Mouse (Mus musculus): ENCODE results near the gene Rasgrp3. TPM values are rescaled to one million over a fixed set of nuclear protein-coding genes. Genes with fewer than 3 reads are reported as not detected.
"Not testable (repeated sequence)": the region's sequence is repeated elsewhere in the genome, so short reads cannot be mapped to it uniquely, and the experiment has no call there.

Gene Rasgrp3
- total and polyA plus RNA-seq, 2 experiments from 2014 or later: 4.8 to 8.1 TPM

GRCm38 (mm10) chr17:75449022-75449421 is 13.3 kb downstream of the Rasgrp3 start:
- 66% methylated on average over 1 of the region's 1 CpGs for WGBS
- Histone ChIP-seq H3K27me3 (ENCODE audit: insufficient read depth, low read length) (no peaks in the 10 kb centered on the region), H3K4me3 (ENCODE audit: low read depth, low read length) (no peak overlapping the region), H3K9ac (replicated peaks; ENCODE audit: low read length, poor library complexity, severe bottlenecking) (no peak overlapping the region), H3K36me3 (ENCODE audit: insufficient read depth, low read length) (no peaks in the 10 kb centered on the region), H3K4me1 (ENCODE audit: insufficient read depth, low read length) (no peaks in the 10 kb centered on the region), H3K4me2 (ENCODE audit: low read depth, low read length, poor library complexity, severe bottlenecking) (no peak overlapping the region), H3K9me3 (ENCODE audit: low read length) (no peaks in the 10 kb centered on the region), H3K27ac (ENCODE audit: low read depth, low read length) (no peak overlapping the region)
- DNase-seq (ENCODE audit: low spot score) (no peak), ATAC-seq (ENCODE audit: low FRiP score) (no peak)
- no peak for TF ChIP-seq CTCF (IDR thresholded peaks at IDR 0.05)

DNA sequence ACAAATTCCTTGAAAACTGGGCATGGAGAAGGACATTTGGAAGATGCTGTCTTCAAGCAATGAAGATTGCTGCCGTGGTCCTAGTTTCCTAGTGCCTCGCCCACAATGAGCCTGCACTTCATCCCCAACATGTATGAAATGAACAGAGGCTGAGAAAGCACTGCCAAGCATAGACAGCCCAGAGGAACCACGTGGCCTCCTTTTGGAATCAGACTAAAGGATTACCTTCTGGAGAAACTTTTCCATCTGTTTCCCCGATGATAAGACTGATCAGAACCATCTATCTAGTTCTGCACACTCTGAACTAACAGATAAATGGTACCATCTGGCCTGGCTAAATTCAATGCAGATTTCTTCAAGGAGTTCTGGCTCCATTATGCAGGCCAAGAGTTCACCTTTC is 16.6 kb downstream of the Rasgrp3 start:
- TF ChIP-seq CTCF (IDR thresholded peaks at IDR 0.05): no peak
- H3K9me3 ChIP-seq (ENCODE audit: low read length): no peaks in the 10 kb centered on the region
- no peak overlapping the region for H3K4me3 ChIP-seq (ENCODE audit: low read depth, low read length)
- DNase-seq (ENCODE audit: low spot score) (no peak), ATAC-seq (ENCODE audit: low FRiP score) (no peak)
- 89% methylated on average over 4 of the region's 4 CpGs for WGBS
- H3K36me3 ChIP-seq (ENCODE audit: insufficient read depth, low read length): no peaks in the 10 kb centered on the region
- no peak overlapping the region for H3K27ac ChIP-seq (ENCODE audit: low read depth, low read length)
- H3K4me1 ChIP-seq (ENCODE audit: insufficient read depth, low read length): no peaks in the 10 kb centered on the region
- no peak overlapping the region for H3K4me2 ChIP-seq (ENCODE audit: low read depth, low read length, poor library complexity, severe bottlenecking)
- no peaks in the 10 kb centered on the region for H3K27me3 ChIP-seq (ENCODE audit: insufficient read depth, low read length)
- no peak overlapping the region for H3K9ac ChIP-seq (replicated peaks; ENCODE audit: low read length, poor library complexity, severe bottlenecking)

DNA sequence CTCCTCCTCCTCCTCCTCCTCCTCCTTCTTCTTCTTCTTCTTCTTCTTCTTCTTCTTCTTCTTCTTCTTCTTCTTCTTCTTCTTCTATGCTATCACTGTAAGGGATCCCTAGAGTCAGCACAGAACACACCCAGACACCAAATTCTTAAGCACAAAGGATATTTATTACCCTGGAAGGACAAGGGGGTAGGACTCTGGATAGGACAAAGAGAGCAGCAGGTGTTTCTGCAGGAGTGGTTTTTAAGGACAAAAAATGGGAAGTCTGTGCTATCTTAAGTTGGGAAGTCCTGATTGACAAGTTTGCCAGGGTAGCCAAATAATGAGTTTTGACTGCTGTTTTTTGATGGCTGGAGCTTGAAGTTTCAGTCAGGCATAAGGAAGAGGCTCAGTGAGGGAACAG is 17.9 kb downstream of the Rasgrp3 start:
- Histone ChIP-seq H3K4me3 (ENCODE audit: low read depth, low read length) (no peak overlapping the region), H3K27me3 (ENCODE audit: insufficient read depth, low read length) (no peaks in the 10 kb centered on the region), H3K9me3 (ENCODE audit: low read length) (no peaks in the 10 kb centered on the region), H3K36me3 (ENCODE audit: insufficient read depth, low read length) (no peaks in the 10 kb centered on the region), H3K9ac (replicated peaks; ENCODE audit: low read length, poor library complexity, severe bottlenecking) (no peak overlapping the region), H3K27ac (ENCODE audit: low read depth, low read length) (no peak overlapping the region), H3K4me2 (ENCODE audit: low read depth, low read length, poor library complexity, severe bottlenecking) (no peak overlapping the region), H3K4me1 (ENCODE audit: insufficient read depth, low read length) (no peaks in the 10 kb centered on the region)
- ATAC-seq (ENCODE audit: low FRiP score) (no peak), DNase-seq (ENCODE audit: low spot score) (no peak)
- no peak for TF ChIP-seq CTCF (IDR thresholded peaks at IDR 0.05)

- not testable (repeated sequence) for H3K4me2 ChIP-seq (ENCODE audit: low read depth, low read length, poor library complexity, severe bottlenecking); H3K36me3 ChIP-seq (ENCODE audit: insufficient read depth, low read length); H3K9ac ChIP-seq (replicated peaks; ENCODE audit: low read length, poor library complexity, severe bottlenecking); H3K27ac ChIP-seq (ENCODE audit: low read depth, low read length); ATAC-seq (ENCODE audit: low FRiP score); H3K9me3 ChIP-seq (ENCODE audit: low read length); DNase-seq (ENCODE audit: low spot score); H3K4me1 ChIP-seq (ENCODE audit: insufficient read depth, low read length); H3K4me3 ChIP-seq (ENCODE audit: low read depth, low read length); H3K27me3 ChIP-seq (ENCODE audit: insufficient read depth, low read length)
- WGBS: 96% methylated on average over 9 of the region's 9 CpGs
Observed at GRCm38 (mm10) chr17:75456096-75456495, 20.4 kb downstream of the Rasgrp3 start.

DNA sequence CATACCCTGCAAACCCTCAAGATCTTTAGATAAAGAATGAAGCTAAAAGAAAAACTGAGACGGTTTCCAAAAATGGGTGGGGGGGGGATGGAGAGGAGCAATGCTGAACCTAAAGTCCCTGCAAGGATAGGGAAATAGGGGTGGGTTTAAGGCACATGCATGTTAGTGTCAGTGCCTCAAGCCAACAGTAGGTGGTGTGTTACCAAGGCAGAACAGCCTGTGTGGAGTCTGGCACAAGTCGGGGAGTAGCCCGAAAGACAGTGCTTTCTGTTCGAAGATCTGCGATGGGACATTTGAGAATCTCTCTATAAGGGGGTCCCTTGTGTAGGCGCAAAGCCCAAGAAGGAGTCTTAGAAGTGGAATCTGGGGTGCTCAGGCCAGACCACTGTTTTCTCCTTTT is 24.9 kb downstream of the Rasgrp3 start:
- 94% methylated on average over 6 of the region's 6 CpGs for WGBS
- peak; percentile 34; the same call in 1 of the 2 replicates for TF ChIP-seq CTCF (IDR thresholded peaks at IDR 0.05)
- Histone ChIP-seq H3K4me3 (ENCODE audit: low read depth, low read length) (no peak overlapping the region), H3K9ac (replicated peaks; ENCODE audit: low read length, poor library complexity, severe bottlenecking) (no peak overlapping the region), H3K4me2 (ENCODE audit: low read depth, low read length, poor library complexity, severe bottlenecking) (no peak overlapping the region), H3K36me3 (ENCODE audit: insufficient read depth, low read length) (no peaks in the 10 kb centered on the region), H3K27me3 (ENCODE audit: insufficient read depth, low read length) (no peaks in the 10 kb centered on the region), H3K27ac (ENCODE audit: low read depth, low read length) (no peak overlapping the region), H3K9me3 (ENCODE audit: low read length) (no peaks in the 10 kb centered on the region), H3K4me1 (ENCODE audit: insufficient read depth, low read length) (no peaks in the 10 kb centered on the region)
- ATAC-seq (ENCODE audit: low FRiP score) (no peak), DNase-seq (ENCODE audit: low spot score) (no peak)

DNA sequence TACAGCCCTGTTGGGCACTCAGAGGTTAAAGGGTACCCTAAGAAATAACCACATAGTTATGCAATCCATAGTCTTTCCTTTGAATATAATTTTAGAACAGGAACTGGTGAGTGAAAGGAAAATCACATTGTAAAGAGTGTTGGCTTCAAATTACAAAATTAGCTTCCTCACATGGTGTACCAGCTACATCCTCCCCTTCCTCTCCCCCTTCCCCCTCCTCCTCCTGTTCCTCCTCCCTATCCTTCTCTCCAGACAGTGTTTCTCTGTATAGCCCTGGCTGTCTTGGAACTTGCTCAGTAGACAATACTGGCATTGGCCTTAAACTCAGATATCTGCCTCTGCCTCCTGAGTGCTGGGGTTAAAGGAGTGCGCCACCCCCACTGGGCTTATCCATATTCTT is 26.1 kb downstream of the Rasgrp3 start:
- no peak overlapping the region for H3K4me3 ChIP-seq (ENCODE audit: low read depth, low read length)
- 100% methylated on average over 1 of the region's 1 CpGs for WGBS
- no peak for DNase-seq (ENCODE audit: low spot score)
- H3K27me3 ChIP-seq (ENCODE audit: insufficient read depth, low read length): no peaks in the 10 kb centered on the region
- no peaks in the 10 kb centered on the region for H3K4me1 ChIP-seq (ENCODE audit: insufficient read depth, low read length)
- no peak for TF ChIP-seq CTCF (IDR thresholded peaks at IDR 0.05)
- no peak overlapping the region for H3K27ac ChIP-seq (ENCODE audit: low read depth, low read length)
- H3K9ac ChIP-seq (replicated peaks; ENCODE audit: low read length, poor library complexity, severe bottlenecking): no peak overlapping the region
- no peaks in the 10 kb centered on the region for H3K9me3 ChIP-seq (ENCODE audit: low read length)
- no peak for ATAC-seq (ENCODE audit: low FRiP score)
- no peaks in the 10 kb centered on the region for H3K36me3 ChIP-seq (ENCODE audit: insufficient read depth, low read length)
- H3K4me2 ChIP-seq (ENCODE audit: low read depth, low read length, poor library complexity, severe bottlenecking): no peak overlapping the region

DNA sequence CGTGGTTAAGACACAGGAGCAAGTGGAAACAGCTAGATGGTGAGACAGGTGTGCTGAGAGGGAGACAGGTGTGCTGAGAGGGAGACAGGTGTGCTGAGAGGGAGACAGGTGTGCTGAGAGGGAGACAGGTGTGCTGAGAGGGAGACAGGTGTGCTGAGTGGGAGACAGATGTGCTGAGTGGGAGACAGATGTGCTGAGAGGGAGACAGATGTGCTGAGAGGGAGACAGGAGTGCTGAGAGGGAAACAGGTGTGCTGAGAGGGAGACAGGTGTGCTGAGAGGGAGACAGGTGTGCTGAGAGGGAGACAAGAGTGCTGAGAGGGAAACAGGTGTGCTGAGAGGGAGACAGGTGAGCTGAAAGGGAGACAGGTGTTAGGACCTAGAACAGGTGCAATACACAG is 27.5 kb downstream of the Rasgrp3 start:
- H3K4me2 ChIP-seq (ENCODE audit: low read depth, low read length, poor library complexity, severe bottlenecking); ATAC-seq (ENCODE audit: low FRiP score); H3K36me3 ChIP-seq (ENCODE audit: insufficient read depth, low read length); H3K9me3 ChIP-seq (ENCODE audit: low read length); H3K27me3 ChIP-seq (ENCODE audit: insufficient read depth, low read length); H3K4me1 ChIP-seq (ENCODE audit: insufficient read depth, low read length); H3K4me3 ChIP-seq (ENCODE audit: low read depth, low read length); H3K9ac ChIP-seq (replicated peaks; ENCODE audit: low read length, poor library complexity, severe bottlenecking); DNase-seq (ENCODE audit: low spot score); H3K27ac ChIP-seq (ENCODE audit: low read depth, low read length): not testable (repeated sequence)
- 95% methylated on average over 1 of the region's 1 CpGs for WGBS
